Mouse (Mus musculus) MEL (cell line): Measurements from ENCODE around the gene Smim5. TPM values are rescaled to one million over a fixed set of nuclear protein-coding genes. Genes with fewer than 3 reads are reported as not detected.
A peak's percentile ranks its signal among the peaks of the same experiment; 100 is the strongest.

ENCODE experiments used
- DNase-seq: peaks from one replicate; pipeline ENCODE4 v3.0.0; 2011; ENCODE audit warnings: low read depth, low spot score
- H3K27ac ChIP-seq: 2 replicates; pipeline ENCODE4 v1.5.1; 2012; ENCODE audit warnings: low read depth, mild to moderate bottlenecking, control low read depth, low read length, moderate library complexity; ENCODE audit not compliant: control insufficient read depth
- H3K27me3 ChIP-seq, 2 experiments: fragments of 150-350 bp in 1 of 2; sonication (generic) in 1 of 2; 2 replicates each; pipeline ENCODE4 v1.6.1; 2012; ENCODE audit warnings: low read length in 2 of 2, mild to moderate bottlenecking in 2 of 2, improper control_type of control experiment in 1 of 2, moderate library complexity in 1 of 2; ENCODE audit not compliant: insufficient read depth in 2 of 2, control insufficient read depth in 1 of 2
- H3K36me3 ChIP-seq, 2 experiments: 2 replicates each; pipeline ENCODE4 v1.6.1; 2012 to 2014; ENCODE audit warnings: low read length in 2 of 2, improper control_type of control experiment in 1 of 2, inconsistent platforms in 1 of 2, mild to moderate bottlenecking in 1 of 2; ENCODE audit not compliant: insufficient read depth in 2 of 2, control insufficient read depth in 1 of 2
- H3K4me1 ChIP-seq, 2 experiments: fragments of 150-350 bp in 1 of 2; sonication (generic) in 1 of 2; 2 replicates each; pipeline ENCODE4 v1.6.1; 2012; ENCODE audit warnings: low read length in 2 of 2, improper control_type of control experiment in 1 of 2, mild to moderate bottlenecking in 1 of 2; ENCODE audit not compliant: insufficient read depth in 2 of 2, control insufficient read depth in 1 of 2
- H3K4me3 ChIP-seq, 2 experiments: fragments of 150-350 bp in 1 of 2; sonication (generic) in 1 of 2; 2 replicates each; pipeline ENCODE4 v1.5.1; 2012; ENCODE audit warnings: low read depth in 2 of 2, low read length in 2 of 2, mild to moderate bottlenecking in 2 of 2, moderate library complexity in 2 of 2, control low read depth in 1 of 2, improper control_type of control experiment in 1 of 2; ENCODE audit not compliant: control insufficient read depth in 1 of 2, insufficient read depth in 1 of 2
- H3K79me2 ChIP-seq: 2 replicates; pipeline ENCODE4 v1.6.1; 2012; ENCODE audit warnings: mild to moderate bottlenecking, low read length, moderate library complexity; ENCODE audit not compliant: control insufficient read depth, poor library complexity, insufficient read depth
- H3K9ac ChIP-seq: 2 replicates; pipeline ENCODE4 v1.6.1; 2012; ENCODE audit warnings: low read depth, mild to moderate bottlenecking, control low read depth, low read length, moderate library complexity; ENCODE audit not compliant: control insufficient read depth, poor library complexity, severe bottlenecking
- H3K9me3 ChIP-seq: fragments of 150-350 bp; sonication (generic); replicated peaks from 2 replicates; pipeline ENCODE4 v1.6.1; 2012; ENCODE audit warnings: mild to moderate bottlenecking, low read length, improper control_type of control experiment, moderate library complexity; ENCODE audit not compliant: insufficient read depth
- CHD2 ChIP-seq: IDR thresholded peaks from 2 replicates; pipeline ENCODE4 v1.6.1; 2011; ENCODE audit warnings: low read length, improper control_type of control experiment
- CTCF ChIP-seq, 3 experiments: IDR thresholded peaks in 2 of 3; conservative IDR thresholded peaks in 1 of 3; 2 replicates each; pipeline ENCODE4 v1.5.1; 2011 to 2012; ENCODE audit warnings: low read length in 3 of 3, low read depth in 2 of 3, mild to moderate bottlenecking in 2 of 3, improper control_type of control experiment in 1 of 3, inconsistent platforms in 1 of 3, mixed read lengths in 1 of 3, moderate library complexity in 1 of 3; ENCODE audit not compliant: control insufficient read depth in 1 of 3, insufficient read depth in 1 of 3, poor library complexity in 1 of 3, severe bottlenecking in 1 of 3
- ELF1 ChIP-seq: IDR thresholded peaks from 2 replicates; pipeline ENCODE4 v1.6.1; 2014; ENCODE audit warnings: low read depth, mild to moderate bottlenecking, inconsistent platforms, low read length, improper control_type of control experiment, moderate library complexity
- EP300 ChIP-seq, 2 experiments: IDR thresholded peaks; 2 replicates each; pipeline ENCODE4 v1.6.1; 2011; ENCODE audit warnings: improper control_type of control experiment in 2 of 2, low read length in 2 of 2, low read depth in 1 of 2, mild to moderate bottlenecking in 1 of 2
- ETS1 ChIP-seq: IDR thresholded peaks from 2 replicates; pipeline ENCODE4 v1.6.1; 2012; ENCODE audit warnings: low read depth, mild to moderate bottlenecking, inconsistent platforms, low read length, improper control_type of control experiment, moderate library complexity
- GABPA ChIP-seq: IDR thresholded peaks from 2 replicates; pipeline ENCODE4 v1.6.1; 2012; ENCODE audit warnings: low read depth, mild to moderate bottlenecking, inconsistent platforms, low read length, improper control_type of control experiment, moderate library complexity
- JUND ChIP-seq: IDR thresholded peaks from 2 replicates; pipeline ENCODE4 v1.6.1; 2011; ENCODE audit warnings: low read depth, mild to moderate bottlenecking, improper control_type of control experiment, low read length
- MAX ChIP-seq: IDR thresholded peaks from 2 replicates; pipeline ENCODE4 v1.6.1; 2011; ENCODE audit warnings: low read length, improper control_type of control experiment
- MYB ChIP-seq: IDR thresholded peaks from 2 replicates; pipeline ENCODE4 v1.6.1; 2011; ENCODE audit warnings: mild to moderate bottlenecking, low read depth, low read length, improper control_type of control experiment
- POLR2A ChIP-seq, 2 experiments: IDR thresholded peaks; 2 replicates each; pipeline ENCODE4 v1.6.1; 2011 to 2012; ENCODE audit warnings: low read length in 2 of 2, mild to moderate bottlenecking in 2 of 2, control low read depth in 1 of 2, improper control_type of control experiment in 1 of 2, low read depth in 1 of 2, moderate library complexity in 1 of 2; ENCODE audit not compliant: control insufficient read depth in 1 of 2, insufficient read depth in 1 of 2, poor library complexity in 1 of 2
- POLR2AphosphoS2 ChIP-seq: IDR thresholded peaks from 2 replicates; pipeline ENCODE4 v1.6.1; 2011; ENCODE audit warnings: low read length, improper control_type of control experiment
- POLR2AphosphoS5 ChIP-seq: IDR thresholded peaks from 2 replicates; pipeline ENCODE4 v1.6.1; 2012; ENCODE audit warnings: low read depth, borderline replicate concordance, mild to moderate bottlenecking, inconsistent platforms, low read length, moderate library complexity, mixed read lengths
- RAD21 ChIP-seq: IDR thresholded peaks from 2 replicates; pipeline ENCODE4 v1.6.1; 2011; ENCODE audit warnings: mild to moderate bottlenecking, low read depth, low read length, improper control_type of control experiment
- SIN3A ChIP-seq: IDR thresholded peaks from 2 replicates; pipeline ENCODE4 v1.6.1; 2012; ENCODE audit warnings: low read length, improper control_type of control experiment, inconsistent platforms
- SMC3 ChIP-seq: IDR thresholded peaks from 2 replicates; pipeline ENCODE4 v1.6.1; 2011; ENCODE audit warnings: low read depth, low read length, improper control_type of control experiment
- TBP ChIP-seq: IDR thresholded peaks from 2 replicates; pipeline ENCODE4 v1.8.0; 2011; ENCODE audit warnings: low read depth, low read length, improper control_type of control experiment
- TCF12 ChIP-seq: IDR thresholded peaks from 2 replicates; pipeline ENCODE4 v1.6.1; 2014; ENCODE audit warnings: low read depth, mild to moderate bottlenecking, inconsistent platforms, low read length, improper control_type of control experiment, moderate library complexity
- USF1 ChIP-seq: IDR thresholded peaks from 2 replicates; pipeline ENCODE4 v1.6.1; 2014; ENCODE audit warnings: low read depth, mild to moderate bottlenecking, inconsistent platforms, low read length, improper control_type of control experiment, moderate library complexity
- ZC3H11A ChIP-seq: IDR thresholded peaks from 2 replicates; pipeline ENCODE4 v1.6.1; 2012; ENCODE audit warnings: low read depth, mild to moderate bottlenecking, inconsistent platforms, low read length, improper control_type of control experiment
- ZMIZ1 ChIP-seq: IDR thresholded peaks from 2 replicates; pipeline ENCODE4 v1.6.1; 2012; ENCODE audit warnings: low read depth, mild to moderate bottlenecking, inconsistent platforms, low read length, improper control_type of control experiment, moderate library complexity
- ZNF384 ChIP-seq: IDR thresholded peaks from 2 replicates; pipeline ENCODE4 v1.6.1; 2012; ENCODE audit warnings: low read depth, mild to moderate bottlenecking, inconsistent platforms, low read length, improper control_type of control experiment
- polyA plus RNA-seq, 2 experiments: library from polyadenylated mRNA; stranded (reverse) in 1 of 2; unstranded in 1 of 2; fragments of >175 nt in 1 of 2; fragments of >200 nt in 1 of 2; gene quantifications; 2 replicates each; pipeline versions ENCODE4 v1.2.1 to v1.2.4; 2012; ENCODE audit warnings: low replicate concordance in 2 of 2, low read depth in 1 of 2; ENCODE audit not compliant: insufficient read length in 2 of 2, insufficient read depth in 1 of 2, missing spikeins in 1 of 2
- total RNA-seq: library from RNA; depleted of rRNA; stranded (reverse); fragments of 300-350 nt; gene quantifications from 2 replicates; pipeline ENCODE4 v1.2.3, GENCODE M21; 2012

The Smim5 gene
- total and polyA plus RNA-seq, 3 experiments, result 24.8 to 41.0 TPM; not detected in 1

GRCm38 (mm10) chr11:115898446-115898845 lies 1.3 kb upstream of the Smim5 start:
- no peak overlapping the region for H3K27ac ChIP-seq
- H3K36me3 ChIP-seq, result peaks cover 0 to 21% of the 10 kb centered on the region in 2 experiments; a peak in 2 of 4 replicates
- no peaks in the 10 kb centered on the region for H3K9me3 ChIP-seq
- no peak for TF ChIP-seq GABPA
- TF ChIP-seq CHD2, result no peak
- TF ChIP-seq MYB, result no peak
- no peak for TF ChIP-seq JUND
- TF ChIP-seq MAX, result no peak
- TF ChIP-seq ETS1, result no peak
- no peak for TF ChIP-seq ZMIZ1
- TF ChIP-seq USF1, result no peak
- TF ChIP-seq POLR2AphosphoS5, result no peak
- no peak for TF ChIP-seq POLR2AphosphoS2
- no peak for TF ChIP-seq ZNF384
- TF ChIP-seq SMC3, result no peak
- H3K4me1 ChIP-seq, result peaks cover 13 to 28% of the 10 kb centered on the region in 2 experiments
- H3K27me3 ChIP-seq, result no peaks in the 10 kb centered on the region
- no peak overlapping the region for H3K4me3 ChIP-seq
- H3K79me2 ChIP-seq, result peaks cover 28% of the 10 kb centered on the region
- no peak overlapping the region; the same call in 1 of the 2 replicates for H3K9ac ChIP-seq
- DNase-seq, result no peak

- Histone ChIP-seq H3K9ac (peak overlapping the region; percentile 72), H3K27me3 (no peaks in the 10 kb centered on the region), H3K79me2 (peaks cover 31% of the 10 kb centered on the region), H3K4me3 (peak overlapping the region in 1 of 2 experiments; percentile 21; a peak in 1 of 4 replicates), H3K36me3 (peaks cover 0 to 26% of the 10 kb centered on the region in 2 experiments; a peak in 2 of 4 replicates), H3K27ac (peak overlapping the region; percentile 65), H3K9me3 (no peaks in the 10 kb centered on the region), H3K4me1 (peaks cover 16 to 32% of the 10 kb centered on the region in 2 experiments)
- TF ChIP-seq TBP, result peak; percentile 51
- peak; percentile 65 for TF ChIP-seq RAD21
- no peak for TF ChIP-seq POLR2AphosphoS2
- no peak for TF ChIP-seq TCF12
- no peak for TF ChIP-seq EP300 (IDR thresholded peaks at IDR 0.05; ENCODE audit: low read depth in 1 of 2, low read length in 2 of 2)
- TF ChIP-seq ELF1, result peak; percentile 31; the same call in 1 of the 2 replicates
- peak; percentile 60; the same call in 1 of the 2 replicates for TF ChIP-seq SIN3A
- TF ChIP-seq ZC3H11A, result peak; percentile 49
- TF ChIP-seq ETS1, result 0 out of 2 replicates have a peak, but pooled peaks have one; percentile 12
- TF ChIP-seq SMC3, result peak; percentile 86
- TF ChIP-seq CTCF (IDR thresholded peaks at IDR 0.05 in 2 of 3, conservative IDR thresholded peaks at IDR 0.05 in 1 of 3; ENCODE audit: control insufficient read depth in 1 of 3, insufficient read depth in 1 of 3, low read depth in 2 of 3, low read length in 3 of 3, poor library complexity in 1 of 3, severe bottlenecking in 1 of 3), result peak; percentile 97 to 99 (median 98)
- peak in 1 of 2 experiments; percentile 27; a peak in 1 of 4 replicates for TF ChIP-seq POLR2A (IDR thresholded peaks at IDR 0.05; ENCODE audit: control insufficient read depth in 1 of 2, insufficient read depth in 1 of 2, low read depth in 1 of 2, low read length in 2 of 2, poor library complexity in 1 of 2)
- DNase-seq, result peak; percentile 94
Measured at GRCm38 (mm10) chr11:115898886-115899285, 880 bp upstream of the Smim5 start.
